Mouse (Mus musculus) E14TG2a.4 (cell line): ENCODE data around the gene Top2b.
A peak's percentile ranks its signal among the peaks of the same experiment; 100 is the strongest.

Source experiments
- CTCF ChIP-seq: conservative IDR thresholded peaks from 2 replicates; pipeline ENCODE4 v1.5.1; 2014; ENCODE audit warnings: low read length
- NANOG ChIP-seq: IDR thresholded peaks from 2 replicates; pipeline ENCODE4 v1.6.1; 2014; ENCODE audit warnings: borderline replicate concordance, low read length, mixed read lengths

GRCm38 (mm10) chr14:16434396-16435171, 69.6 kb downstream of the Top2b start:
- TF ChIP-seq CTCF: peak; percentile 73
- TF ChIP-seq NANOG: peak; percentile 66
